Mouse (Mus musculus) bone marrow, adult 2 months (tissue): ENCODE data around the gene Dppa4. TPM values are rescaled to one million over a fixed set of nuclear protein-coding genes. Genes with fewer than 3 reads are reported as not detected.
"Not testable (repeated sequence)": the region's sequence is repeated elsewhere in the genome, so short reads cannot be mapped to it uniquely, and the experiment has no call there.

Experiments used
- H3K27ac ChIP-seq: fragments of 200-500 bp; 2 replicates; pipeline ENCODE4 v1.5.1; 2012; ENCODE audit warnings: low read depth, mild to moderate bottlenecking, control low read depth, inconsistent platforms, low read length; ENCODE audit not compliant: control insufficient read depth, poor library complexity, insufficient read depth
- H3K4me1 ChIP-seq: fragments of 200-500 bp; 2 replicates; pipeline ENCODE4 v1.6.1; 2011; ENCODE audit warnings: low read length; ENCODE audit not compliant: control insufficient read depth, insufficient read depth
- H3K4me3 ChIP-seq: fragments of 200-500 bp; replicated peaks from 2 replicates; pipeline ENCODE3; 2011; ENCODE audit warnings: mild to moderate bottlenecking, low read depth, low read length, control low read depth; ENCODE audit not compliant: control insufficient read depth
- CTCF ChIP-seq: fragments of 200-500 bp; IDR thresholded peaks from 2 replicates; pipeline ENCODE4 v1.5.1; 2011; ENCODE audit warnings: low read length, control low read depth; ENCODE audit not compliant: control insufficient read depth, insufficient read depth
- POLR2A ChIP-seq: fragments of 200-500 bp; IDR thresholded peaks from 2 replicates; pipeline ENCODE4 v1.6.1; 2011; ENCODE audit warnings: low read depth, mild to moderate bottlenecking, control low read depth, low read length, borderline replicate concordance; ENCODE audit not compliant: control insufficient read depth
- WGBS: fragments of 180-500 bp; shearing (Covaris S2); methylation state at CpG from one replicate; pipeline ENCODE4 v1.1.7; 2018; 5-methylcytosine and 5-hydroxymethylcytosine counted together
- polyA plus RNA-seq: library from polyadenylated mRNA; stranded (reverse); fragments of >200 nt; gene quantifications from 2 replicates; pipeline ENCODE4 v1.2.4, GENCODE M21; 2011; ENCODE audit warnings: low replicate concordance; ENCODE audit not compliant: missing spikeins, insufficient read depth, insufficient read length

Gene Dppa4
- polyA plus RNA-seq, 1 experiment: 17.2 TPM

GRCm38 (mm10) chr16:48276940-48277339 lies 6.6 kb upstream of the Dppa4 start:
- 76% methylated on average over 4 of the region's 4 CpGs for WGBS

GRCm38 (mm10) chr16:48280883-48281282 lies 2.6 kb upstream of the Dppa4 start:
- no peak for TF ChIP-seq CTCF
- TF ChIP-seq POLR2A: no peak
- no peak overlapping the region for H3K27ac ChIP-seq
- no peaks in the 10 kb centered on the region for H3K4me1 ChIP-seq
- WGBS: 70% methylated on average over 4 of the region's 4 CpGs
- H3K4me3 ChIP-seq: no peak overlapping the region

More at GRCm38 (mm10) chr16:48276940-48277339, 6.6 kb upstream of the Dppa4 start:
- TF ChIP-seq CTCF (no peak), POLR2A (no peak)
- no peak overlapping the region for H3K4me3 ChIP-seq
- no peak overlapping the region for H3K27ac ChIP-seq
- H3K4me1 ChIP-seq: no peaks in the 10 kb centered on the region

GRCm38 (mm10) chr16:48282801-48283200 lies 732 bp upstream of the Dppa4 start:
- WGBS: 54% methylated on average over 1 of the region's 1 CpGs
- TF ChIP-seq CTCF: no peak
- no peak for TF ChIP-seq POLR2A

GRCm38 (mm10) chr16:48285517-48285916 lies 2.0 kb downstream of the Dppa4 start:
- no peaks in the 10 kb centered on the region for H3K4me1 ChIP-seq
- 85% methylated on average over 4 of the region's 4 CpGs for WGBS
- H3K27ac ChIP-seq: no peak overlapping the region
- TF ChIP-seq POLR2A (no peak), CTCF (no peak)
- H3K4me3 ChIP-seq: no peak overlapping the region

More at GRCm38 (mm10) chr16:48282801-48283200, 732 bp upstream of the Dppa4 start:
- no peak overlapping the region for H3K4me3 ChIP-seq
- no peaks in the 10 kb centered on the region for H3K4me1 ChIP-seq
- no peak overlapping the region for H3K27ac ChIP-seq

- H3K4me1 ChIP-seq: no peaks in the 10 kb centered on the region
- 63% methylated on average over 14 of the region's 14 CpGs for WGBS
- no peak for TF ChIP-seq CTCF
- TF ChIP-seq POLR2A: no peak
- H3K4me3 ChIP-seq: no peak overlapping the region
- no peak overlapping the region for H3K27ac ChIP-seq
Observed at GRCm38 (mm10) chr16:48297384-48298136, 14.0 kb downstream of the Dppa4 start.

GRCm38 (mm10) chr16:48299884-48300283 lies 16.4 kb downstream of the Dppa4 start:
- TF ChIP-seq CTCF: no peak
- TF ChIP-seq POLR2A: no peak
- 22% methylated on average over 3 of the region's 3 CpGs for WGBS
- H3K4me1 ChIP-seq: no peaks in the 10 kb centered on the region
- no peak overlapping the region for H3K27ac ChIP-seq
- H3K4me3 ChIP-seq: no peak overlapping the region

GRCm38 (mm10) chr16:48303509-48303908 lies 20.0 kb downstream of the Dppa4 start, which contains the start of gene Dppa2:
TSS of gene Dppa2 (plus strand) at chr16:48303908.
- Histone ChIP-seq H3K4me3 (no peak within 1 kb of the TSS), H3K27ac (no peak within 1 kb of the TSS), H3K4me1 (no peaks in the 10 kb centered on the region)
- no peak for TF ChIP-seq POLR2A
- TF ChIP-seq CTCF: no peak
- 76% methylated on average over 7 of the region's 7 CpGs for WGBS

- TF ChIP-seq POLR2A: no peak
- TF ChIP-seq CTCF: no peak
Observed at GRCm38 (mm10) chr16:48303983-48304382, 20.4 kb downstream of the Dppa4 start.

GRCm38 (mm10) chr16:48308916-48309315 lies 25.4 kb downstream of the Dppa4 start:
- not testable (repeated sequence) for H3K4me3 ChIP-seq, H3K27ac ChIP-seq, H3K4me1 ChIP-seq
- 88% methylated on average over 10 of the region's 10 CpGs for WGBS

More at GRCm38 (mm10) chr16:48303983-48304382, 20.4 kb downstream of the Dppa4 start:
- H3K4me1 ChIP-seq: no peaks in the 10 kb centered on the region
- no peak overlapping the region for H3K4me3 ChIP-seq
- 74% methylated on average over 3 of the region's 3 CpGs for WGBS
- no peak overlapping the region for H3K27ac ChIP-seq
